Mouse (Mus musculus) kidney, postnatal 10 days (tissue): Measurements from ENCODE around the gene Rnf121.
A peak's percentile ranks its signal among the peaks of the same experiment; 100 is the strongest.

Source experiments
- DNase-seq: peaks from one replicate; pipeline ENCODE4 v3.0.0; 2021; ENCODE audit warnings: mixed read lengths

Rnf121 gene

DNA sequence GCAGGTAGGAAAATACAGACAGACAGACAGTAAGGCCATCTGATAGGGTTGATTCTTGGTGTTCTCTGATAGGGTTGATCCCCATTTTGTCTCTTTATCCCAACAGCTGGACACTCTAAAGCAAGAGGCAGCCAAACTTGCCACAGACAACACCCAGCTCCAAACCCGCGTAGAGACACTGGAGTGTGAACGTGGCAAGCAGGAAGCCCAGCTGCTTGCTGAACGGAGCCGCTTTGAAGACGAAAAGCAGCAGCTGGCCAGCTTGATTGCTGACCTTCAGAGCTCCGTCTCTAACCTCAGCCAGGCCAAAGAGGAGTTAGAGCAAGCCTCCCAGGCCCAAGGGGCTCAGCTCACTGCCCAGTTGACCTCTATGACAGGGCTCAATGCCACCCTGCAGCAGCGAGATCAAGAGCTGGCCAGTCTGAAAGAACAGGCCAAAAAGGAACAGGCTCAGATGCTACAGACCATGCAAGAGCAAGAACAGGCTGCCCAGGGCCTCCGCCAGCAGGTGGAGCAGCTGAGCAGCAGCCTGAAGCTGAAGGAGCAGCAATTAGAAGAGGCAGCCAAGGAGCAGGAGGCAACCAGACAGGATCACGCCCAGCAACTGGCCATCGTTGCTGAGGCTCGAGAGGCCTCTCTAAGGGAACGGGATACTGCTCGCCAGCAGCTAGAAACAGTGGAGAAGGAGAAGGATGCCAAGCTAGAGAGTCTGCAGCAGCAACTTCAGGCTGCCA, 66.9 kb downstream of the Rnf121 start:
- DNase-seq = peak; percentile 93

DNA sequence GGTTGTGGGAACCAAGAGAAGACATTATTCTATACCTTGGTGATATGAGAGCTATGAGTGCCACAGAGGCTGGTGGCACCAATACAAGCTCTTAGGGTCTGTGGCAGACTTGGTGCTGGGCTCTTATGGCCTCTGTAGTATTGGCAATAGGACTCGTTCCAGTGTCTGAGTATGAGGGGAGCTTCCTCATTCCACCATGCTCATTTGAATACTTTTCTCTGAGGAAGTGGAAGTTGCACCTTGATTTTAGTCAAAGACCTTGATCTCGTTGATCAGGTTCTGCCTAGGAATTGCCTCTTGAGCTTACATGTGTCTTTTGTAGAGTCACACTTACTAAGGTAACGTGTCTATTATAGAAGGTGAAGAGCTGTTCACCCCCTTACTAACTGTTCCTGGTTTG, 71.0 kb downstream of the Rnf121 start:
- no peak for DNase-seq

DNA sequence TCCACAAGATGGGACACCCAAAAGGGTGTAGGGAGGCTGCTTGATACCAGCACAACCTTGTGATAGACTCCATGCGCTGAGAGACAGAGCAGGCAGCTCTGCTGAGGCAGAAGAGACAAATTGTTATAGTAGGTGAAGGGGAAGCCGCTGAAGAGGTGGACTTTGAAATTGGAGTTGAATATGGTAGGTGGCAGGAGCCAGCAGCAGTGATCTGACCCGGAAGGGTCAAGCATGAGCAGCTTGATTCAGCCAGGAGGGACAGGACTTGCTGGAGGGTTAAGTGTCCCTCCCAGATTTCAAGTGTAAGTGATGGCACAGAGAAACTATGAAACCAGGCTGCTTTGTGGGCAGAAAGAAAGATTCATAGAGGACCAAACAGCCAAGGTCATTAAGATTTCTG, 80.2 kb downstream of the Rnf121 start:
- no peak for DNase-seq

DNA sequence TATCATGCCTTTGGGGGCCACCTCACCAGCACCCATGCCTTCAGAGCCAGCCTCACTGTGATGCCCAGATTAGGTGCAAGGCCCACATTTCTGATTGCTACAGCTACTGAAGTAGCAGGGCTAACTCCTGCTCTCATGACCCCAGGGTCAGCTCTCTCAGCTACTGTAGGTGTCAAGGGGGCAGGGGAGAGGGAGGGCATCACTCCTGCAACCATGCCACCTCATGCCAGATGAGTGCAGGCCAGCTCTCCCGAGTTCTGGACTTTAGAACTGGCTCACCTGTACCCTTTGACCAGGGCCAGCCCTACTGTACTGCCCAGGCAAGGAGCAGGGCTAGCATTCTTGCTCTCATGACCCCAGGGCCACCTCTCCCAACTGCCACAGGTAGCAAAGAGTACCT, 82.5 kb downstream of the Rnf121 start:
- DNase-seq = no peak

DNA sequence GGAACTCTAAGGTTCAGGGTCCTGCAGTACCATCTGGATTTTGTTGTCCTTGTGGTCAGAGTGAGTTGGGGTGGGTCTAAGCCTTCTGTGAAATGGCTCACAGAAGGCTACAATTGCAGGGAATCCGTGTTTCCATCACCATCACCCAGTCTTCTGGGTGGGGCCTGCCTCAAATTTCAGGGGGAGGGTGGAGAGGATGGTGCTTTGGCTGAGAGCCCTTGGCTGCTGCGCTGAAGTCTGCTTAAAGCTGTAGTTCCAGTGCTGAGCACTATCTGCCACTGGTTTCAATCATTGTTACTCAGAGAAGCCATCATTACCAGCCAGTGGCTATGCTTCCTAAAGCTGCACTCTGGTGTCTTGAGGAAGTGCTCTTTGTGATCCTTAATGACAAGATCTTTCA, 90.8 kb downstream of the Rnf121 start:
- DNase-seq = peak; percentile 57

DNA sequence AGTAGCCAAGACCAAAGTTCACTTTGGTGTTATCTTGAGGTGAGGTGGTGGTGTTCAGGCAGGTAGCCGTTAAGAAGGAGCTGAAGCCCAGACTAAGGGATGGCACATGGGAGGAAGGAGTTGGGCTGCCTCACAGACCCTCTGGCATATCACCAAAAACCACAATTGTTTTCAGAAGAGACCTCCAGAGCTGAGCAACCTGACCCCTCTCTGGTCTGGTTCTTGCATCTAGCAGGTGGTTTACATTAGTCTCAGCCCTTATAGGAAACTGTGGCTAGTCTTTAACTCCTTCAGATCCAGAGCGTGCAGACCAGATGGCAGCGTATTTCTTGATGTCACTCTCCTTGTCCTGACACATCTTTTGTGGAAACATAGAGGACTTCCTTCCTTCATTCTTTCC, 91.5 kb downstream of the Rnf121 start:
- DNase-seq = no peak

DNA sequence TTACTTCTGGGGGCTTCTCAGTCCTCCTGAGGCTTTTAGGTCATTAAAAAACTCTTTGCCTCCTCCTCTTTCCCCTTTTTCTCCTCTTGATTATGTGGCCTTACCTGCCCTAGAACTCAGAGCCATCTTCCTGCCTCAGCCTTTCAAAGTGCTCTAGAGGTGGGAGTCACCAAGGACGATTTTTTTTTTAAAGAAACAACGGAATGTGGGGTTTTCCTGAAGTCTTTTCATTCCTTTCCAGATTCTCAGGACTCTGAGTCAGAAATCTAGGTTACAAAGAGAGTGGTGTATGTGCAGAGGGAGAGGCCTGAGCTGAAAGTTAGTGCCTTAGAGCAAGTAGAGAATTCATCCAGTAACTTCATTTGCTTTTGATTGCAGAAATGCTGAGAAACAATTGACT, 93.5 kb downstream of the Rnf121 start:
- DNase-seq = no peak

DNA sequence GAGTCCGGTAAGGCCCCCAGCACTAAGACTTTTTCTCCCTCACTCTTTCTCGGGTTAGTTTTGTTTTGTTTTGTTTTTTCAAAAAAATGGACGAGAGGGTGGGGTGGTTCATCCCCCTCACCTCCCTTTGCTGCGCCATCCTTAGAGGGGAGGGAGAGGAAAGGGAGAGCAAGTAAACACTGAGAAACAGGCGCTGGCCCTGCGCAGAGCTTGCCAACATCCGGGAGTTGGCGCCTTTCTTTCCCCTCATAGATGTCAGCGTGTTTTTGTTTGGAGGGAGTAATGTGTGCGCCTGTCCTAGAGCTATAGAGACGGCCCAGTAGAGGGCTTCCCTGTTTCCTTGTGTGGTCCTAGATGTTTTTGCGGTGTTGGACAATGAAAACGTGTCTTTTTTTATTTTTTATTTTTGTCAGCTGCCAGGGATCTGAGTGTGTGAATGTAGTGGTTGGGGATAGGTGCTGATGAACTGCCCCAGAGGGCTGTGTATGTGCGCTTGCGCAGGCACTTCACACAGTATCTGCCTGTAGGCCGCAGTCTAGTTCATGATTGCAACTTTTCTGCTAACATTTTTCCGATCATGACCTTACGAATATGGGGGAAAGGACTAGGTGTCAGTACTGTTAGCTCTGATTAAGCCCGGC, 94.3 kb downstream of the Rnf121 start:
- DNase-seq = peak; percentile 85

DNA sequence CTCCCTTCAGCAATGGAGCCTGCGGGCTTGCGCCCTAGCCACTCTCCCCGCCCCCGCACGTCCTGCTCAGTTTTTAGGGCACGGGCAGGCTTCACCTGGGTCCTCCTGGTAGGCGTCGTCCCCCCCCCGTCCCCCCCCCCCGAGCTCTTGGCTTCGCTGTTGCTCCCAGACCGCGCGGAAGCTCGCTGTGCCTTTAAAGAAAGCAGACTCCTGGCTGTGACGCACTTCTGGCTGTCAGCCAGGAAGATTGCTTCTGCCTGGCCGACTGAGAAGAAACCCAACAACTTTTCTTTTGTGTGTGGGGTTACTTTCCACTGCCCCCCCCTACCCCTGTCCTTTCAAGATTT, 94.9 kb downstream of the Rnf121 start:
- DNase-seq = peak; percentile 98

DNA sequence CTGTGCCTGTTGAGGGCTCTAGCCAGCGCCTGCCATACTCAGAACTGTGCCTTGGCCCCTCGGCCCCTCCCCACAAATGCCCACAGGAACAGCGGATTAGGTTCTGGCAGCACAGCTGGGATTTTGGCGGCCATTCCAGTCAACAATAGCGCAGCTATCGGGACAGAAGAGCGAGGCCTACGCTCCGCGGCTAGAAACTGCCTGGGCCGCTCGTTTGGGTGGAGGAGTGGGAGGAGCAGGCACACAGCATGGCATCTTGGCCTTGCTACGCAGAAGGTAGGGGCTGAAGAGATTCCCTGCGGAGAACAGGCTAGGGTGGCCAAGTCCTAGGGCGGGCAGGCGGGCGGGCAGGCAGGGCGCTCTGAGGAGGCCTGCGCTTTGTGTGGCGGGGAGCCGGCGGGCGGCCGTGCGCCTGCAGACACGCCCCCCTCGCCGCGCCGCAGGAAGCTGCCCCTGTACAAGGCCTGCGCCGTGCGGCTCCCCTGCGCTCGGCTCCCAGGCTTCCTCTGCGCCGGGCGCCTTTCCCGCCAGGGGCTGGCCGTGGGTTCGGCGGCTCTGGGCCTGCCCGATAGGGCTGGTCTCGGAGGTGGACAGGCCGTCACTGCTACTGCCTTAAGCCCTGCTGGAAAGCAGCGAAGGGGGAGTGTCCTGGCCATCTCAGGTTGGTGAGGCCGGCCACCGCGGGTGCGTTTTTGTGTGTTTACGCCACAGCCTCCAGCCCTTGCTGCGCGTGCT, 95.4 kb downstream of the Rnf121 start:
- DNase-seq = peak; percentile 94
